ENCODE assay signal across 9 mouse cellular contexts in the genomic region with DNA sequence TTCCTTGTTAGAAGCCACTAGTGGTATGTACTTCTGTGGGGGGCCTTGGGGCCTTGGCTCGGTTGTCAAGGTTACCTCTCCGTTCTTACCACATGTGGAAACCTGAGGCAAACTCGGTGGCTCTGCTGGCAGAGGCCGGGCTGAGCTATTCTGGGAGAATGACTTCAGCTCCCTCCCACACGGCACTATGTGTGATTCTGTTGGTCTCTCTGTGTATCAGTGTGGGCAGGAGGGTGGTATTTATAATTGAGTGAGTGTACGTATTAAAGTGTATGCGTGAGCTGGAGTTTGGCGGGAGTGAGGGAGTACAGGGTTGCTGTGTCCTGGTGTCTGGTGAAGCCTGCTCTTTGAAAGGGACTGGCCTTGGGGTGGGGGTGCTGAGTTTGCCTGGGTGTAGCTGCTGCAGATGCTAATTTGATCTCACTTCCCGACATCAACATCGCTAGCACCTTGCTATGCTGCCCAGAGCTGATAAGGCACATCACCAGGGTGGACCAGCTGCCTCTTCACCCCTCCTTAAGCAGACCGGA. TPM values are rescaled to one million over a fixed set of nuclear protein-coding genes. Genes with fewer than 3 reads are reported as not detected.
A peak's percentile ranks its signal among the peaks of the same experiment; 100 is the strongest.
DNase-seq lines count a peak whose midpoint lies in the region; TF ChIP-seq lines count a peak whose summit lies in the region.
"Had no signal": no experiment of that assay in that cellular context is flagged by ENCODE, and none has a peak within 500 bp of the region (broad histone marks: within the 10 kb centered on the region; RNA-seq: fewer than 3 reads in every experiment).

No protein-coding gene starts in this region.

- peak overlapping the region; percentile 55 for H3K4me2 ChIP-seq in myocyte (ENCODE audit: low read depth)

- DNase-seq in cerebellum, postnatal 14 days = peak; percentile 41 to 59
- no peak for DNase-seq in cerebellum, adult 11-12 months
- DNase-seq in spleen, postnatal 4 days (ENCODE audit: low spot score in 2 of 2) = peak; percentile 54 to 75
- no peak for DNase-seq in spleen, adult 18-20 months
- peak; percentile 58 for DNase-seq in gastrocnemius, postnatal 14 days
- peak; percentile 54 to 62 for DNase-seq in layer of hippocampus, postnatal 10 days (ENCODE audit: low spot score in 2 of 2)
- DNase-seq in MN1 (ENCODE audit: low spot score) = no peak

- peaks cover 8% of the 10 kb centered on the region for H3K79me2 ChIP-seq in myocyte (ENCODE audit: control insufficient read depth, insufficient read depth)

- intact Hi-C loops in gastrocnemius, postnatal 14 days (cut with DNase I; ENCODE audit: low total_unique reads) = no loop called here

- TF ChIP-seq POLR2A in myocyte (IDR thresholded peaks at IDR 0.05; ENCODE audit: insufficient read length, low read depth) = no peak

- H3K4me3 ChIP-seq in myocyte = no peak overlapping the region

- no peak overlapping the region for H3ac ChIP-seq in myocyte (ENCODE audit: control insufficient read depth, insufficient read length)

- no peaks in the 10 kb centered on the region for H3K36me3 ChIP-seq in myocyte (ENCODE audit: control insufficient read depth, insufficient read depth)

- H3K27me3 ChIP-seq in myocyte (ENCODE audit: control insufficient read depth, insufficient read depth, insufficient read length) = no peaks in the 10 kb centered on the region

TF ChIP-seq in myocyte, 11 proteins besides CTCF, POLR2A, EP300 and RAD21:
- TF ChIP-seq CEBPB (IDR thresholded peaks at IDR 0.05; ENCODE audit: insufficient read depth, poor library complexity, severe bottlenecking) (no peak), TCF3 (IDR thresholded peaks at IDR 0.05; ENCODE audit: insufficient read length, low read depth) (no peak), TCF12 (IDR thresholded peaks at IDR 0.05; ENCODE audit: insufficient read depth, poor library complexity, severe bottlenecking) (no peak), MAX (IDR thresholded peaks at IDR 0.05; ENCODE audit: low read depth) (no peak), POLR2AphosphoS2 (IDR thresholded peaks at IDR 0.05; ENCODE audit: insufficient read length, low read depth) (no peak), E2F4 (IDR thresholded peaks at IDR 0.05; ENCODE audit: insufficient read depth) (no peak), REST (IDR thresholded peaks at IDR 0.05; ENCODE audit: insufficient read depth, insufficient read length) (no peak), MYOG (IDR thresholded peaks at IDR 0.05; ENCODE audit: control insufficient read depth in 1 of 3, insufficient read depth in 1 of 3, insufficient read length in 2 of 3, low read depth in 2 of 3) (no peak), USF1 (IDR thresholded peaks at IDR 0.05; ENCODE audit: low read depth) (no peak), SRF (IDR thresholded peaks at IDR 0.05; ENCODE audit: control insufficient read depth, insufficient read length, low read depth) (no peak), MYOD1 (IDR thresholded peaks at IDR 0.05; ENCODE audit: control insufficient read depth in 1 of 3, insufficient read length in 2 of 3, low read depth in 2 of 3) (no peak)

RNA-seq across cellular contexts. Expression of gene Btg2, which starts 4.1 kb away (rescaled TPM):
- total RNA-seq in gastrocnemius, postnatal 14 days (2021) = 10 to 100 TPM; 19.7 to 44.2 TPM
- total RNA-seq in layer of hippocampus, postnatal 10 days (2021) = 10 to 100 TPM; 13.1 to 14.3 TPM
- polyA plus RNA-seq in myocyte (2012; fragmentation: generic; extraction: Trizol) = 13.8 TPM

RNA-seq across cellular contexts. Expression of gene Chit1, which starts 28.0 kb away (rescaled TPM):
- not detected for total RNA-seq in gastrocnemius, postnatal 14 days (2021)
- under 1 TPM; 0.51 to 0.53 TPM for total RNA-seq in layer of hippocampus, postnatal 10 days (2021)
- polyA plus RNA-seq in myocyte (2012; fragmentation: generic; extraction: Trizol) = 0.08 TPM
- total RNA-seq: gastrocnemius, postnatal 36 days had no signal

RNA-seq across cellular contexts. Expression of gene Fmod, which starts 46.0 kb away (rescaled TPM):
- 100 to 1,000 TPM; 197 to 203 TPM for total RNA-seq in gastrocnemius, postnatal 14 days (2021)
- total RNA-seq in layer of hippocampus, postnatal 10 days (2021) = 1 to 10 TPM; 5.3 to 9.5 TPM
- 0.23 TPM for polyA plus RNA-seq in myocyte (2012; fragmentation: generic; extraction: Trizol)

Comparison
In these comparisons a context has a peak if more than half of its experiments do, and no peak if none do; other contexts are left out.
1. DNase-seq: peak in cerebellum, postnatal 14 days (2 of 2), spleen, postnatal 4 days (2 of 2), gastrocnemius, postnatal 14 days (single experiment) and layer of hippocampus, postnatal 10 days (2 of 2); none in cerebellum, adult 11-12 months (single experiment), spleen, adult 18-20 months (0 of 2) and MN1 (single experiment).
2. RNA of gene Fmod, which starts 46.0 kb away (total RNA-seq): 197 to 203 TPM in gastrocnemius, postnatal 14 days; 5.3 to 9.5 TPM in layer of hippocampus, postnatal 10 days; every median in the first group is over 10 times any median in the second.